Mouse (Mus musculus): ENCODE data around the gene Rin1.

DNA sequence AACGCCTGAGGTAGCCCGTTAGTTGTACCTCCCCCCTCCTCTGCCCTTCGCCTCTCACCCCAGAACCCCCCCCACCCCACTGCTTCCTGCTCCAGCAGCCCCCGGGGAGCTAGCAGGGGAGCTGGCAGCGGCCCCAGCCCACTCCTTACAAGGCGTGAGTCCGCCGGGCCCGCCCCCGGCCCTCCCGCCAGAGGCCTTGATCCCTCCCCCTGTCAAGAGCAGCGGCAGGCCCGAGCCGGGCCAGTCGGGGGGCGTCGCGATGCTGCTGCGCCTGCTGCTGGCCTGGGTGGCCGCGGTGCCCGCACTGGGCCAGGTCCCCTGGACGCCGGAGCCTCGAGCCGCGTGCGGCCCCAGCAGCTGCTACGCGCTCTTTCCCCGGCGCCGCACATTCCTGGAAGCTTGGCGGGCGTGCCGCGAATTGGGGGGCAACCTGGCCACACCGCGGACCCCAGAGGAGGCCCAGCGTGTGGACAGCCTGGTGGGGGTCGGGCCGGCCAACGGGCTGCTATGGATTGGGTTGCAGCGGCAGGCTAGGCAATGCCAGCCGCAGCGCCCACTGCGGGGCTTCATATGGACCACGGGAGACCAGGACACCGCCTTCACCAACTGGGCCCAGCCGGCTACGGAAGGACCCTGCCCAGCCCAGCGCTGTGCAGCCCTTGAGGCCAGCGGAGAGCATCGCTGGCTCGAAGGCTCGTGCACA is 17.7 kb downstream of the Rin1 start, which contains the start of gene Cd248:
- TF ChIP-seq CTCF (IDR thresholded peaks at IDR 0.05) = no peak
- TF ChIP-seq EP300 (IDR thresholded peaks at IDR 0.05; ENCODE audit: insufficient read depth, low read depth, low read length) = no peak

Data from heart, adult 2 months (tissue).